Mouse (Mus musculus) right cerebral cortex, postnatal 10 days (tissue): ENCODE data around the gene Wdr35.
"Not testable (repeated sequence)": the region's sequence is repeated elsewhere in the genome, so short reads cannot be mapped to it uniquely, and the experiment has no call there.

Source experiments
- DNase-seq, 2 experiments: peaks; one replicate each; pipeline ENCODE4 v3.0.0; 2021; ENCODE audit warnings: low spot score in 2 of 2

Gene Wdr35

GRCm38 (mm10) chr12:9007146-9007545, 33.5 kb downstream of the Wdr35 start:
- no peak for DNase-seq

- no peak for DNase-seq
These were observed 34.1 kb downstream of the Wdr35 start for GRCm38 (mm10) chr12:9007811-9008210.

GRCm38 (mm10) chr12:9010311-9010710, 36.6 kb downstream of the Wdr35 start:
- no peak for DNase-seq

- no peak for DNase-seq
These were observed 42.7 kb downstream of the Wdr35 start for GRCm38 (mm10) chr12:9016376-9016775.

- no peak for DNase-seq
These were observed 46.7 kb downstream of the Wdr35 start for GRCm38 (mm10) chr12:9020431-9020830.

DNA sequence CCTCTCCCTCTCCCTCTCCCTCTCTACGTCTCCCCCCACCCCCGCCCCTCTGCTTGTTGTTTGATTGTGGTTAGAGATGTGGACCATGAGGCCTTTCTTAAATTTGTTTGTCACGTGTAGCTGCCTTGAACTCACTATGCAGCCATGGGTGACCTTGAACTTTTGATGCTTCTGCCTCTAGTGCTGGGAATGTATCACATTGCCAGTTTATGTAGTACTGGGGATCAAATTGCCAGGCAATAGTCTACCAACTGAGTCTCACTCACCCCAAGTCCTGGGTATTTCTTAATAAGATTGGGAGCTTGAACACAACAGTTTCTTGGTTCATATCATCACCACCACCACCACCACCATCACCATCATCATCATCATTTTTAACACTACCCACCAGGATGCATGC, 47.3 kb downstream of the Wdr35 start:
- DNase-seq: no peak

GRCm38 (mm10) chr12:9023031-9023430, 49.3 kb downstream of the Wdr35 start:
- DNase-seq: no peak

DNA sequence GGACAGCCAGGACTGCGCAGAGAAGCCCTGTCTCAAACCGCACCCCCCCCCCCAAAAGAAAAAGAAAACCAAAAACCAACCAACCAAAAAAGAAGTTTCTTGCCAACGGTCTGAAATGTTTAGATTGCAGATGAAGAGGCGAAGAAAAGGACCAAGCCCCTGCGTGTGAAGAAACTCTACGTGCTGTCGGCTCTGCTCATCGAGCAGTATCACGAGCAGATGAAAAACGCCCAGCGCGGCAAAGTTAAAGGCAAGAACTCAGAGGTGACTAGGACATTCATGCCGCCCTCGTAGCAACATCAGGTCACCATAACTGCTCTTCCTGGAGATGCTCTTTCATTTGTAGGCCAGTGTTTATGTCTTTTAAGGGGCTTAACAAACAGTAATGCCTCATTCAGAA, 50.4 kb downstream of the Wdr35 start:
- no peak for DNase-seq

DNA sequence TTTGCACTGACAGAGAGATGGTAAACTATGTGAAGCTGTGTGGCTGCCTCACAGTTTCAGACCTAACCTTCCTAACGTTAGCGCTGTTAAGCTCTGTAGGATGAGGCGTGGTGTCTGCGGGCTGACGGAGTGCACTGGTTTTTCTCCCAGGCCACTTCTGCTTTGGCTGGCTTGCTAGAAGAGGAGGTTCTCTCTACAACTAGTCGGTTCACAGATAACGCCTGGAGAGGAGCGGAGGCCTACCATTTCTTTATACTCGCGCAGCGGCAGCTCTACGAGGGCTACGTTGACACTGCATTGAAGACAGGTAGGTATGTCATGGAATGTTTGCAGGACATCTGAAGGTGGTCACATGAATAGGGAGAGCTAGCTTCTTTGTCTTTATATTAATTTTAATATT, 51.0 kb downstream of the Wdr35 start:
- DNase-seq: no peak

GRCm38 (mm10) chr12:9026843-9027242, 53.2 kb downstream of the Wdr35 start:
- no peak for DNase-seq

- not testable (repeated sequence) for DNase-seq
These were observed 55.1 kb downstream of the Wdr35 start for GRCm38 (mm10) chr12:9028816-9029215.

DNA sequence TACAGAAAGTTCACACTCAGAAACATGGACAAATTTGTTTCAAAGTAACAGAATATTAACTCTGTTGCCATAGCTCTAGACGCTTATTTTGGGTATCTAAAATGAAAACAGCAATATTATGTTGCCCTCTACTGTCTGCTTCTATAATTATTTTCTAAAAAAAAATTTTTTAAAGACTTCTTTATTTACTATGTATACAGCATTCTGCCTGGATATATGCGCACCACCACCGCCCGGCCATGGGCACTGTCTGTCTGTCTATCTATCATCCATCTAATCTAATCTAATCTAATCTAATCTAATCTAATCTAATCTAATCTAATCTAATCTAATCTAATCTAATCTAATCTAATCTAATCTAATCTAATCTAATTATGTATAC, 55.8 kb downstream of the Wdr35 start:
- no peak for DNase-seq

- peak; percentile 96 for DNase-seq
These were observed 56.4 kb downstream of the Wdr35 start, which contains the start of gene Ttc32 for GRCm38 (mm10) chr12:9029888-9030723. Gene Ttc32 (plus strand): TSS chr12:9029997.

DNA sequence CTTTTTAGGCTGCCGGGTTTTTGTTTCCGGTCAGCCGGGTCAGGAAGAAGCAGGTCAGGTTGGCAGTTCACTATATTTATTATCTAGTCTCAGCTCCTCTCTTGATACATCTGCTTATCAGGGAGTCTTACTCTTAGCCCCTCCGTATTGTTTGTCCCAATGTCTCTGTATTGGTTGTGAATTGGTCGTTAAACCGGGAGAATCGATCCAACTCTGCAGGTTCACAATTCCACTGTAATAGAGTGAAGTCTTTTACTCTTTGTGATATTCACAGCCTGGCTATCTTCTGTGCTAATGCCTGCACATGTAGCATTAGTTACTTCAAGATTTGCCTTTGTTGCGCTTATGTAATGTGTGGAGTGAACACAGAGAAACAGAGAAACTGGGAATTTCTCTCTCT, 57.5 kb downstream of the Wdr35 start:
- DNase-seq: no peak

DNA sequence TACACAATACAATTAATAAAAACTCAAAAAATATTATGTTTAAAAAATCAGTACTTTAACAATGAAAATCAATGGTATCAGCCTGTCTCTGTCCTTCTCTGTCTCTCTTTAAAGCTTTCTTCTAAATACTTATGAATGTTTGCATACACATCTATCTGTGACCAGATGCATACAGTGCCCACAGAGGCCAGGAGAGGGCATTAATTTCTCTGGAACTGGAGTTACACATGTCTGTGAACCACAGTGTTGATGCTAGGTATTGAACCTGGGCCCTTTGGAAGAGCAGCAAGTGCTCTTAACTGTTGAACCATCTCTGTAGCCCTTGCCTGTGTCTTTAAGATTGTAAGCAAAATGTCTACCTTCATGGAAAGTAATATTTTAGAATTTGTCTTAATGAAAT, 59.4 kb downstream of the Wdr35 start:
- no peak for DNase-seq

GRCm38 (mm10) chr12:9036409-9036808, 62.7 kb downstream of the Wdr35 start:
- DNase-seq: no peak

DNA sequence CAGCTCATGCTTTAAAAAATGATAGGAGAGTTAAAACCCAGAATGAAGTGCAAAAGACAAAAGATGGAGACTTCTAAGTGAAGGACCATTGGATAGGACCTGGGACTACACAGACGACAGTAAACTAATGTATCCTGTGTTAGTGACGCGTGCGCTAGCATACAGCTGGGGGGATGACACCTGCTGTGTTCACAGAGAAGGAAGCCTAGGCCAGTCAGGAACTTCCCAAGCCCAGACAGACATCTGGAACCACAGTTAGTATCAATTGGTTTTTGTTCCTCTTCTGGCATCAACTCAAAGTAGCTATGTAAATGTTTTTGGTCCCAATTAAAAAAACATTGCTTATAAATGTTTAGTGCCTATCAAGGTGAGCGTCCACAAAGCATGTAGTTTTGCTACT, 66.5 kb downstream of the Wdr35 start:
- DNase-seq: no peak

- no peak for DNase-seq
These were observed 67.0 kb downstream of the Wdr35 start for GRCm38 (mm10) chr12:9040686-9041085.

GRCm38 (mm10) chr12:9042316-9042715, 68.6 kb downstream of the Wdr35 start:
- DNase-seq: no peak

DNA sequence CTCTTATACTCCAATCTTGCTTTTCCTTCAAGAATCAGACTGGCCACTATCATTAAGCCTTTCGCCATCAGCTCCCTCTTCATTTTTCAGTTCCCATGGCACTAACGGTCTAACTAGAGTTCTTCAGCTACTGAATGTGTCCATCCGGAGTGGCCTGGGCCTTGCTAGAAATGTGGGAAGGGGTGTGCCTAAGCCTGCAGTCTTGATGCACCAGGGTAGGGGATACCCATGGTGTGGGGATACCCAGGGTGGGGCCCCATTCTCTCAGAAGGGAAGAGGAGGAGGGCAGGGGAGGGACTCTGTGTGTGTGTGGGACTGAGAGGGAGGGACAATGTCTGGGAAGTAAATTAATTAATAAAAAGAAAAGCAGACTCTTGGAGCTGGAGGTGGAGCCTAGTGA, 69.1 kb downstream of the Wdr35 start:
- DNase-seq: no peak

DNA sequence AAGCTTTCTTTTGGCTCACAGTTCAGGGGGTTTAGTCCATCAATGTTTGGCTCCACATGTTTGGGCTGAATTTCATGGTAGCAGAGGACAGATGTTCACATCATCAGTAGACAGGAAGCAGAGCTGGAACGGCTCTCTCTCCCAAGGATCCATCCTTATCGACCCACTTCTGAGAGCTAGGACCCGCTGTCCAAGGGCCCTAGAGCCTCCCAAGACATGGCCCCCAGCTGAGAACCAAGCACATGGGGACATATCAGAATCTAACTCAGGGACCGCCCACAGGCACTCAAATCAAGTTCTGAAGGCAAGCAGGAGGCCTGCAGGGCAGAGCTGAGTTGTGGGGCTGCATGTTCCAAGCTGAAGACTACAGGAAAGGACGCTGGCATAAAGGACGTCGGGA, 71.0 kb downstream of the Wdr35 start:
- no peak for DNase-seq

GRCm38 (mm10) chr12:9046674-9047073, 73.0 kb downstream of the Wdr35 start:
- DNase-seq: no peak

- DNase-seq: no peak
These were observed 74.4 kb downstream of the Wdr35 start for GRCm38 (mm10) chr12:9048090-9048489.

GRCm38 (mm10) chr12:9050824-9051223, 77.1 kb downstream of the Wdr35 start:
- DNase-seq: no peak
